Mouse (Mus musculus) limb, embryonic 11.5 days (tissue): Measurements from ENCODE around the gene Onecut3. TPM values are rescaled to one million over a fixed set of nuclear protein-coding genes. Genes with fewer than 3 reads are reported as not detected.

Source experiments
- ATAC-seq: fragments of 200-750 bp; cut with Nextera tagmentation; 2 replicates; pipeline ENCODE4 v1.8.0; 2017; ENCODE audit warnings: low read depth; ENCODE audit not compliant: insufficient number of reproducible peaks, low FRiP score, low TSS enrichment
- DNase-seq: peaks from one replicate; pipeline ENCODE4 v3.0.0-alpha.2; 2015; ENCODE audit warnings: low spot score
- H3K27ac ChIP-seq: fragments of 300-500 bp; sonication (generic); replicated peaks from 2 replicates; pipeline ENCODE4 v1.5.1; 2014; ENCODE audit warnings: low read depth, mild to moderate bottlenecking, low read length
- H3K27me3 ChIP-seq: fragments of 300-500 bp; sonication (generic); 2 replicates; pipeline ENCODE4 v1.6.1; 2014; ENCODE audit warnings: mild to moderate bottlenecking, low read length, mixed read lengths; ENCODE audit not compliant: control insufficient read depth, insufficient read depth
- H3K36me3 ChIP-seq: fragments of 300-500 bp; sonication (generic); 2 replicates; pipeline ENCODE4 v1.6.1; 2014; ENCODE audit warnings: mild to moderate bottlenecking, low read length, moderate library complexity, mixed read lengths; ENCODE audit not compliant: control insufficient read depth, insufficient read depth
- H3K4me1 ChIP-seq: fragments of 300-500 bp; sonication (generic); 2 replicates; pipeline ENCODE4 v1.6.1; 2014; ENCODE audit warnings: low read length, mixed read lengths; ENCODE audit not compliant: control insufficient read depth, insufficient read depth
- H3K4me2 ChIP-seq: fragments of 300-500 bp; sonication (generic); 2 replicates; pipeline ENCODE4 v1.6.1; 2014; ENCODE audit warnings: low read depth, mild to moderate bottlenecking, moderate library complexity; ENCODE audit not compliant: severe bottlenecking
- H3K4me3 ChIP-seq: fragments of 300-500 bp; sonication (generic); 2 replicates; pipeline ENCODE4 v1.5.1; 2014; ENCODE audit warnings: low read depth, low read length
- H3K9ac ChIP-seq: fragments of 300-500 bp; sonication (generic); 2 replicates; pipeline ENCODE4 v1.6.1; 2014; ENCODE audit warnings: mild to moderate bottlenecking, low read length
- H3K9me3 ChIP-seq: fragments of 300-500 bp; sonication (generic); 2 replicates; pipeline ENCODE4 v1.6.1; 2016; ENCODE audit warnings: low read length; ENCODE audit not compliant: control insufficient read depth
- WGBS: fragments of 180-500 bp; shearing (Covaris S2); extraction: QIAGEN DNeasy Blood & Tissue Kit; methylation state at CpG from one replicate; pipeline ENCODE4 v1.1.7; 2014; 5-methylcytosine and 5-hydroxymethylcytosine counted together
- polyA plus RNA-seq: library from polyadenylated mRNA; unstranded; fragments of >200 nt; fragmentation: Nextera tagmentation; extraction: Ambion mirVana; gene quantifications from 2 replicates; pipeline ENCODE4 v1.2.1, GENCODE M21; 2014

Gene Onecut3
- polyA plus RNA-seq, 1 experiment from 2014 or later: not detected

DNA sequence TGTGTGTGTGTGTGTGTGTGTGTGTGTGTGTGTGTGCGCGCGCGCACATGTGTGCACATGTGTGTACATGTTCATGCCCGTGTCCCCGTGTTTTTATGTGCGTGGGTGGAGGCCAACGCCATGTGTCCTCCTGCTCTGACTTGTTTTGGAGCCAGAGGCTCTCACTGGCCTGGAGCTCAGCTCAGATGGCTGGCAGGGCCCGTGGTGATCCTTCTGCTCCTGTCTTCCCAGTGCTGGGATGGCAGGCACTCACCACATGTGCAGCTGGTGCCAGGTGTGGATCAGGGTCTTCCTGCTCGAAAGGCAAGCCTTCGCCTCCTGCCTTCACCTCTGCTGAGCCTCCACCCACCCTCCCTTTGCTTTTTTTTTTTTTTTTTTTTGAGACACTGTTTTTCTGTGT is 35.0 kb upstream of the Onecut3 start:
- no peaks in the 10 kb centered on the region for H3K36me3 ChIP-seq
- 93% methylated on average over 11 of the region's 11 CpGs for whole genome bisulfite sequencing
- H3K4me2 ChIP-seq: no peak overlapping the region
- H3K4me3 ChIP-seq: no peak overlapping the region
- no peaks in the 10 kb centered on the region for H3K9me3 ChIP-seq
- H3K4me1 ChIP-seq: 0 out of 2 replicates have a peak, but pooled peaks cover 3% of the 10 kb centered on the region
- ATAC-seq: no peak
- no peak overlapping the region for H3K9ac ChIP-seq
- H3K27me3 ChIP-seq: 0 out of 2 replicates have a peak, but pooled peaks cover 3% of the 10 kb centered on the region
- DNase-seq: no peak
- no peak overlapping the region for H3K27ac ChIP-seq

DNA sequence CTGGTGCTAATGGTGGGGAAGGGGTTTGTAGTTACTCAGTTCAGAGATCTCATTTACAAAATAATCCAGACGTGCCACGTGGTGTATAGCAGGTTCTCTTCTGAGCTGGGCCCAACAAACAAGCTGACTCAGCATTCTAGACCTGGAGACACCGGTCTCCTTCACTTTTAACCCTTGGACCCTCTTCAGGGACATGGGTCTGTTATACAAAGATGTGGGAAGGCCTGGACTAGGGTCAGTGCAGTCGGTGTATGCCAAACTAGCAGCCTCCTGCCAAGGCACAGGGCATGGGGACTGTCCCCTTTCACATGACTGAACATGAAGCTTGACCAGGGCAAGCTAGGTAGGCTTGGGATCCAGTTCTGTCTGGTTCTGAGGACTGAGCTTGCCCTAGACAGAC is 34.3 kb upstream of the Onecut3 start:
- H3K4me3 ChIP-seq: no peak overlapping the region
- no peak overlapping the region for H3K9ac ChIP-seq
- no peak for ATAC-seq
- WGBS: 68% methylated on average over 4 of the region's 4 CpGs
- DNase-seq: no peak
- 0 out of 2 replicates have a peak, but pooled peaks cover 3% of the 10 kb centered on the region for H3K4me1 ChIP-seq
- no peaks in the 10 kb centered on the region for H3K36me3 ChIP-seq
- H3K4me2 ChIP-seq: no peak overlapping the region
- no peaks in the 10 kb centered on the region for H3K9me3 ChIP-seq
- 0 out of 2 replicates have a peak, but pooled peaks cover 3% of the 10 kb centered on the region for H3K27me3 ChIP-seq
- no peak overlapping the region for H3K27ac ChIP-seq

GRCm38 (mm10) chr10:80461346-80461745 is 33.3 kb upstream of the Onecut3 start:
- Histone ChIP-seq H3K36me3 (no peaks in the 10 kb centered on the region), H3K27ac (no peak overlapping the region), H3K4me1 (0 out of 2 replicates have a peak, but pooled peaks cover 3% of the 10 kb centered on the region), H3K27me3 (0 out of 2 replicates have a peak, but pooled peaks cover 3% of the 10 kb centered on the region), H3K9ac (no peak overlapping the region), H3K4me3 (no peak overlapping the region), H3K9me3 (0 out of 2 replicates have a peak, but pooled peaks cover 2% of the 10 kb centered on the region), H3K4me2 (no peak overlapping the region)
- ATAC-seq (no peak), DNase-seq (no peak)
- WGBS: 76% methylated on average over 7 of the region's 7 CpGs

GRCm38 (mm10) chr10:80464381-80465035 is 30.1 kb upstream of the Onecut3 start:
- 13% methylated on average over 19 of the region's 19 CpGs for WGBS
- peak; percentile 51 for DNase-seq
- H3K9ac ChIP-seq: no peak overlapping the region
- no peaks in the 10 kb centered on the region for H3K36me3 ChIP-seq
- H3K27me3 ChIP-seq: 0 out of 2 replicates have a peak, but pooled peaks cover 3% of the 10 kb centered on the region
- 0 out of 2 replicates have a peak, but pooled peaks cover 3% of the 10 kb centered on the region for H3K4me1 ChIP-seq
- no peak for ATAC-seq
- 0 out of 2 replicates have a peak, but pooled peaks cover 2% of the 10 kb centered on the region for H3K9me3 ChIP-seq
- H3K4me2 ChIP-seq: peak overlapping the region; percentile 26; the same call in 1 of the 2 replicates
- no peak overlapping the region for H3K27ac ChIP-seq
- peak overlapping the region; percentile 5; the same call in 1 of the 2 replicates for H3K4me3 ChIP-seq

DNA sequence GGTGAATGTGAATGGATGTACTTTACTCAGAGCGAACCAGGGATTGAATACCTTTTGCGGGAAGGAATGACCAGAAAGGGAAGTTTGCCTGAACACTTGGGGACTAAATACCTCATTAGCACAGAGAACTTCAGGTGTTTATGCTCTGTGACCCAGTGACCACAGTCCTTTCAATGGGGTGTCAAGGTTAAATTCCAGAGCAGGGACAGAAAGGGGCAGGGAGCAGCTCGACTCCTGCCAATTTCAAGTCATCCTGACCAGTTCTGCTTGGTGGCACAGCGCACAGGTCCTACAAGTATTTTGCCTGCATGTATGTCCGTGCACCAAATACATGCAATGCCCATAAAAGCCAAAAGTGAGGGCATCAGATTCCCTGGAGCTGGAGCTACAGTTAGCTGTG is 29.6 kb upstream of the Onecut3 start:
- Histone ChIP-seq H3K9me3 (0 out of 2 replicates have a peak, but pooled peaks cover 2% of the 10 kb centered on the region), H3K4me3 (no peak overlapping the region), H3K36me3 (no peaks in the 10 kb centered on the region), H3K9ac (no peak overlapping the region), H3K4me1 (0 out of 2 replicates have a peak, but pooled peaks cover 3% of the 10 kb centered on the region), H3K27me3 (0 out of 2 replicates have a peak, but pooled peaks cover 3% of the 10 kb centered on the region), H3K27ac (no peak overlapping the region), H3K4me2 (no peak overlapping the region)
- no peak for DNase-seq
- WGBS: 59% methylated on average over 5 of the region's 5 CpGs
- ATAC-seq: no peak

DNA sequence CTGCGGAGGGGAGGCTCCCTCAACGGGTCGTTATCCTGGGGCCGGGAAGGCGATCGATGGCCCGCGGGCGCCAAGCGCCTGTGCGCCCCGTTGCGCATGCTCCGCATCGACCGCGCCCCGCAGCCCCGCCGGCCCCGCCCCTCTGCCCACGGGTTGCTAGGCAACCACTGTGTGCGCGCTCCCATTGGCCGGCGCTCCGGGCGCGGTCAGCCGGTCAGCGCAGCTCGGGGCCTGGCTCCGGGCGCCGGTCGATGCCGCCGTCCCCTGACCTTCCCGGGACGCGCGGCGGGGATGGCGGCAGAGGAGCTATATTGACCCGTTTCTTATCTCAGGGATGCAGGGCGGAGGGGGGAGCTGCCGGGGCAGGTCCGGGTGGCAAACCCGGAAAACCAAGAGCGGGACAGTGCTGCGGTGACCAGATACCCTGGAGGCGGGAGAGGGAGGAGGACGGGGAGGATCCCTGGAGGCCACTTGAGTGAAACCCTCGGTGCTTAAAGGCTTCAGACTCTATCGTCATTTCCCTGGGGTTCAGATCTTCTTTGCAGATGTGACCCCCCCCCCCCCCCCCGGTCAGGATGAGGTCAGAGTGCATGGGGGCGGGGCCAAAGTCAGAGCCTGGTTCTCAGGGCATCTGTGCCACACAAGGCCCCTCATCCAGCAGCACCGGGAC is 19.2 kb upstream of the Onecut3 start:
- peaks cover 20% of the 10 kb centered on the region for H3K27me3 ChIP-seq
- under 1% methylated on average over 56 of the region's 58 CpGs for WGBS
- peak; percentile 79; the same call in 1 of the 2 replicates for ATAC-seq

GRCm38 (mm10) chr10:80478531-80478930 is 16.1 kb upstream of the Onecut3 start:
- ATAC-seq (no peak), DNase-seq (no peak)
- H3K4me3 ChIP-seq: no peak overlapping the region
- no peaks in the 10 kb centered on the region for H3K9me3 ChIP-seq
- H3K27me3 ChIP-seq: peaks cover 20% of the 10 kb centered on the region
- no peaks in the 10 kb centered on the region for H3K36me3 ChIP-seq
- H3K4me2 ChIP-seq: no peak overlapping the region
- 81% methylated on average over 5 of the region's 5 CpGs for WGBS
- H3K9ac ChIP-seq: no peak overlapping the region
- H3K27ac ChIP-seq: no peak overlapping the region
- no peaks in the 10 kb centered on the region for H3K4me1 ChIP-seq

More for the DNA sequence above, 19.2 kb upstream of the Onecut3 start:
- no peaks in the 10 kb centered on the region; the same call in 1 of the 2 replicates for H3K4me1 ChIP-seq
- no peak overlapping the region for H3K27ac ChIP-seq
- DNase-seq: peak; percentile 93
- H3K4me3 ChIP-seq: peak overlapping the region; percentile 53
- no peaks in the 10 kb centered on the region for H3K9me3 ChIP-seq
- peak overlapping the region; percentile 77 for H3K4me2 ChIP-seq
- no peaks in the 10 kb centered on the region for H3K36me3 ChIP-seq
- peak overlapping the region; percentile 57 for H3K9ac ChIP-seq

- Histone ChIP-seq H3K9ac (no peak overlapping the region), H3K4me2 (no peak overlapping the region), H3K9me3 (no peaks in the 10 kb centered on the region), H3K4me1 (no peaks in the 10 kb centered on the region), H3K27ac (no peak overlapping the region), H3K4me3 (no peak overlapping the region), H3K27me3 (peaks cover 42% of the 10 kb centered on the region), H3K36me3 (no peaks in the 10 kb centered on the region)
- no peak for ATAC-seq
- WGBS: 9% methylated on average over 5 of the region's 5 CpGs
- no peak for DNase-seq
Measured at GRCm38 (mm10) chr10:80481002-80481401, 13.6 kb upstream of the Onecut3 start.
